Mouse (Mus musculus): ENCODE results near the gene Gm12695.

DNA sequence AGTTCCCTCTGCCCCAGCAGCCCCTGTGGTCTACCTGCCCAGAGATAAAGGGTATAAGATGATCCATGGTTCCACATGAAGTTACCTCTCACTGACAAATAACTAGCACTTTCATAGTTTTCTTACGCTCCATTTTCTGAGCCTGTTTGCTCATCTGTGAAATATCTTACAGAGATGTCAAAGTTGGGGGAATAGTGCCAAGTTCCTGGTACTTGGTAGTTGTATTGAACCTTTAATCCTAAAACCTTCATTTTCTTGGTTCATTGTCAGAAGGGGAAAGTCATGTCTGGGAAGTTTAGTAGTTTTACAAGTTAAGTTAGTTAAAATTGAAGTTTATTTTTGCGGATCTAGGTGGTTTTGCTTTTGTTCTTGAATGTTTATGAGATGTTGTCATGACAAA, 62.7 kb downstream of the Gm12695 start:
- TF ChIP-seq ZNF384 (IDR thresholded peaks at IDR 0.05; ENCODE audit: low read depth, low read length) (no peak), HCFC1 (IDR thresholded peaks at IDR 0.05; ENCODE audit: borderline replicate concordance, insufficient read depth, low read length) (no peak), ZC3H11A (IDR thresholded peaks at IDR 0.05; ENCODE audit: borderline replicate concordance, low read depth, low read length) (no peak), MAFK (IDR thresholded peaks at IDR 0.05; ENCODE audit: insufficient read depth, low read depth, low read length) (no peak)
